Mouse (Mus musculus) spleen, postnatal 0 days (tissue): ENCODE measurements around the gene Ubqln1. TPM values are rescaled to one million over a fixed set of nuclear protein-coding genes. Genes with fewer than 3 reads are reported as not detected.

ENCODE experiments used
- polyA plus RNA-seq: library from polyadenylated mRNA; unstranded; fragments of >200 nt; fragmentation: Nextera tagmentation; extraction: Ambion mirVana; gene quantifications from 2 replicates; pipeline ENCODE4 v1.2.1, GENCODE M21; 2015

Gene Ubqln1
- polyA plus RNA-seq = 32.3 and 36.0 TPM in 2 replicates

DNA sequence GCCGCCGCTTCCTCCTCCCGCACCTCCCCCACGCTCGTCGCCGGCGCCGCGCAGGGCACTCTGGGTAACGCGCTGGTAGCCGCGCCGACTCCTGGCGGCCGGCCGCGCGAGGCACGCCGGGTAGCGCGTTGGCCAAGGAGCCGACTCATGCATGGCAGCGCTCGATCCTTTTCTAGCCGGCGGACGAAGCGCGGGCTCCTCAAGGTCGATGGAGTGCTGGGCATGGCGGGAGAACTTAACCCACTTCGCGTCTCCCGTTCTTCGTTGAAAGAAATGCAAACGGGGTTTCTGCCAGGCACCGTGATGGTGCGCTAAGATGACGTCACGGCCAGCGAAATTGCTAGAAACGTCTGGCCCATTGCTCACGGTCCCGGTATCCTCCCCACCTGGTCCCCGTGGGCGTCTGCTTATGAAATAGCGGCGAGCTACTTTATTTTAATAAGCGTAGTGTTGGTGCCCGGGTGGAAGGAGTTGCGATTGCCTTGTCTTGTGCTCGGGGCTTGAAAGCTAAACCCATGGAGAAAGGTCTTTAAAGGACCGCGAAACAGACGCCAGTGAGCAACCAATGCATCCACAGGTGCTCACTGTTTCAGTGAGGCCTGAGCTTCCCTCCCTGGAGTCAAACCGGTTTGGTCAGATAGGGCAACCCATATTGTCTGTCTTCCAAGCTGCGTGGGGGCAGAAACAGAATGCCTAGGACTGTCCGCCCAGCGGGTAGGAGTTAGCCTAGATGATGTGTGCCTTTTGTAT is at the start of gene Ubqln1:
Gene Ubqln1 (minus strand): TSS at position 62 of the 750 bp plus-strand sequence.

DNA sequence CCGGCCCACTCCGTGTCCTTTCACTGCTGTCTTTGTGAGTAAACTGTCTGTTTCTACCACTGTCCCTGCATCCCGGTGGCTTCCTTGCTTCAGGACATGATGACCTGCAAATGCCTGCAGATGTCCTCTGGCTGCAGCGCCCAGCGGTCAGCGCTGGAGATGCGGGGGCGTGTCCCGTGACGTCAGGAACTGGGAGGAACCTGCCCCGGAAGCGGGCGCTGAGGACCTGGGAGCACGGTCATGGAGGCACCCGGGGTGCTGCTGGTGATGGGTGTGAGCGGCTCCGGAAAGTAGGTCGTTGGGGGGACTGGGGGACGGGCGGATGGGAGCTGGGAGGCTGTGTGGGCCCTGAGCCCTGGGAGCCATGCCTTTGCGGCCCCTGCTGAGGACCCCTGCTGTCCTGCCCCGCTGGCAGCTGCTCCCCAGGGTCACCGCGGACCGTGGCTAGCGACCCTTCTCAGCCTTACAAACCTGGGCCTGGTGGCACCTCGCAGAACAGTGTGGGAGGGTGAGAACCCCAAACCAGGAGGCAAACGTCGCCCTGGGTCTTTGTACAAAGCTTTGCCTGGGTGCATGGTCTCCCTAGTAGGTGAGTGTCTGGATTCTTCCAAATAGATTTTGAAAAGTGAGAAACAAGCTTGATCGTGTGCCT is 57.9 kb downstream of the Ubqln1 start, which contains the start of gene Idnk:
Gene Idnk (plus strand): TSS at position 203 of the 652 bp plus-strand sequence.

DNA sequence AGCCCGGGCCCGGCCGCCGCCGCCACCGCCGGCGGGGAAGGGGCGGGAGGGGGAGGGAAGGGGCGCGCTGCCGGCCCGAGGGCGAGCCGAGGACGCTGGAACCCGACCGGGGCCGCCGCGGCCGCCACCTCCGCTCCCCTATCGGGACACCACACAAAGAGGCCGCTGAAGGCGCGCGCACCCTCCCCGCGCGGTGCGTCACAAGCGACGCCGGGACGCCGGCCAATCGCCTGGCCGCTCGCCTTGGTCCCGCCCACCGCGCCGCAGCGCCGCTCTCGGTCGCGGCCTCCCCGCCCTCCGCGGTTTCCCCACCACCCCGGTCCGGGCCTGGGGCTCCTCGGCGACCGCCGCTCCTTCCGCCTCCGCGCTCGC is 87.1 kb downstream of the Ubqln1 start, which contains the start of gene Hnrnpa0:
Gene Hnrnpa0 (minus strand): TSS at position 161 of the 372 bp plus-strand sequence.

Other genes with a start within 250 kb of the Ubqln1 start
- gene Klhl3, start 102.1 kb downstream of the Ubqln1 start, polyA plus RNA-seq = 0.95 and 1.5 TPM in 2 replicates
- gene Hnrnpa0, start 87.1 kb downstream of the Ubqln1 start, polyA plus RNA-seq = 27.9 and 30.6 TPM in 2 replicates
- gene Idnk, start 58.0 kb downstream of the Ubqln1 start, polyA plus RNA-seq = 31.5 and 38.0 TPM in 2 replicates
- gene Gkap1, start 60.0 kb upstream of the Ubqln1 start, polyA plus RNA-seq = 6.3 and 9.6 TPM in 2 replicates
- gene Kif27, start 143.5 kb upstream of the Ubqln1 start, polyA plus RNA-seq = 0.13 and 0.23 TPM in 2 replicates
- 23.0 and 23.8 TPM in 2 replicates for gene 2210016F16Rik, start 169.6 kb upstream of the Ubqln1 start, polyA plus RNA-seq
- 18.0 and 18.7 TPM in 2 replicates for gene Rmi1, start 186.6 kb upstream of the Ubqln1 start, polyA plus RNA-seq
- gene Hnrnpk, start 187.7 kb upstream of the Ubqln1 start, polyA plus RNA-seq = 594 and 629 TPM in 2 replicates